Mouse (Mus musculus) liver, postnatal 0 days (tissue): ENCODE data around the gene Fxyd3.

Experiments used
- CTCF ChIP-seq: sonication (generic); IDR thresholded peaks from 2 replicates; pipeline ENCODE4 v1.5.1; 2016; ENCODE audit warnings: antibody characterized with exemption, low read depth
- EP300 ChIP-seq: IDR thresholded peaks from 2 replicates; pipeline ENCODE4 v1.6.1; 2016; ENCODE audit warnings: antibody characterized with exemption, low read depth, mild to moderate bottlenecking

DNA sequence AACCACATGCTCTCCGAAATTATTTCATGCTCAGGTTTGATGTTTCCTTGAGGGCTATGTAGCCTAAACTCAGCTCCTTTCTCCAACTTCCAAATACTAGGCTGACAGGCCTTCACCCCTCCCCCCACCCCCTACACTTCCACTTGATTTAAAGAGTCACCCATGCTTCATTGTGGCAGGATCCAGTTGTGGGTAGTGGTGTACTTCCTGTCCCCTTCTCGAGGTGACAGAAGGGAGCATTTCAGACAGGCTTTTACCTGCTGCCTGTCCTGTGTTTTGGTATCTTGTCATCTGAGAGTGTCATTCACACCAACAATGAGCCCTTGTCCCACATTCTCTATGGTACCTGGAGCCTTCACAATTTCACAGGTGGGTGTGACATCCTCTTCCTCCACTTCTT, 10.8 kb upstream of the Fxyd3 start:
- TF ChIP-seq EP300 = no peak
- TF ChIP-seq CTCF = no peak
